Mouse (Mus musculus): ENCODE measurements around the gene Klhl32. TPM values are rescaled to one million over a fixed set of nuclear protein-coding genes. Genes with fewer than 3 reads are reported as not detected.

The Klhl32 gene
- polyA plus RNA-seq (2012; rRNA removed), result 0.01 and 0.02 TPM in 2 replicates

GRCm38 (mm10) chr4:24850401-24851325 is at the start of gene Klhl32:
Gene Klhl32 (minus strand): TSS chr4:24851124.

GRCm38 (mm10) chr4:24897851-24898515 is 47.1 kb upstream of the Klhl32 start, which contains the start of gene Ndufaf4:
Gene Ndufaf4 (plus strand): TSS chr4:24898083.

Other genes starting within 250 kb of the Klhl32 start
- 6.7 and 7.9 TPM in 2 replicates for gene Ndufaf4, start 47.0 kb upstream of the Klhl32 start, polyA plus RNA-seq (2012; rRNA removed)
- 0.07 and 0.08 TPM in 2 replicates for gene Gpr63, start 115.3 kb upstream of the Klhl32 start, polyA plus RNA-seq (2012; rRNA removed)